Mouse (Mus musculus) stomach, postnatal 0 days (tissue): Measurements from ENCODE around the gene A630001G21Rik.

ENCODE experiments used
- CTCF ChIP-seq: IDR thresholded peaks from 2 replicates; pipeline ENCODE4 v1.5.1; 2016; ENCODE audit warnings: antibody characterized with exemption, low read depth, mild to moderate bottlenecking, moderate library complexity
- EP300 ChIP-seq: optimal IDR thresholded peaks from 2 replicates; pipeline ENCODE3; 2016; ENCODE audit warnings: antibody characterized with exemption

DNA sequence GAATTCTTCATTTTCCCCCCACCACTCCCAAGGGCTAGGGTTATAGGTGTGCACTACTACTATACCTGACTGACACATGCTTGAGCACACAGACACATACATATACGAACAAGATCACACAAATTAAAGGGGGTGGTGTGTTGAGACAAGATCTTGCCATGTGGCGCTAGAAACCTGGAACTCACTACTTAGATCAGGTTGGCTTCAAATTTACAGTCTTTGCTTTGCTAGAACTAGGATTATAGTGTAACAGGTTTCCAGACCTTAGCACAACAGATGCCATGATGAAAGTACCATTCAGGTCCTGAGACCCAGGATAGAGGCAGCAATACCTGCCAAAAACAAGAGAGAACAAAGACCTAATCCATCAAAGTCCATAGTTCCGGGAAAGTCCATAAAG, 13.0 kb upstream of the A630001G21Rik start:
- TF ChIP-seq CTCF (no peak), EP300 (no peak)
